Mouse (Mus musculus) G1E (cell line): ENCODE results near the gene Hoxa5. TPM values are rescaled to one million over a fixed set of nuclear protein-coding genes. Genes with fewer than 3 reads are reported as not detected.

Source experiments
- ATAC-seq: 2 replicates; pipeline ENCODE4 v1.8.0; 2016; ENCODE audit warnings: mild to moderate bottlenecking; ENCODE audit not compliant: insufficient number of reproducible peaks, poor library complexity, low FRiP score, severe bottlenecking; ENCODE audit errors: extremely low read depth
- DNase-seq: peaks from one replicate; pipeline ENCODE4 v3.0.0; 2012; ENCODE audit warnings: low spot score
- H3K27me3 ChIP-seq: 2 replicates; pipeline ENCODE4 v1.6.1; 2012; ENCODE audit warnings: mild to moderate bottlenecking, low read length, inconsistent platforms; ENCODE audit not compliant: insufficient read depth
- H3K36me3 ChIP-seq: replicated peaks from 2 replicates; pipeline ENCODE3; 2012; ENCODE audit warnings: mild to moderate bottlenecking, inconsistent platforms
- H3K4me1 ChIP-seq: 2 replicates; pipeline ENCODE4 v1.6.1; 2012; ENCODE audit warnings: low read depth, low read length, inconsistent platforms, mixed read lengths; ENCODE audit not compliant: insufficient read depth
- H3K4me3 ChIP-seq: 2 replicates; pipeline ENCODE4 v1.5.1; 2012; ENCODE audit warnings: low read depth, mild to moderate bottlenecking, inconsistent platforms, low read length, moderate library complexity, mixed read lengths
- H3K9me3 ChIP-seq: replicated peaks from 2 replicates; pipeline ENCODE4 v1.6.1; 2012; ENCODE audit warnings: inconsistent platforms
- CTCF ChIP-seq: IDR thresholded peaks from 2 replicates; pipeline ENCODE4 v1.5.1; 2012; ENCODE audit warnings: low read depth, low read length, inconsistent platforms, mixed read lengths
- GATA1 ChIP-seq: IDR thresholded peaks from 2 replicates; pipeline ENCODE4 v1.6.1; 2012; ENCODE audit warnings: borderline replicate concordance, low read length, inconsistent platforms, mixed read lengths
- GATA2 ChIP-seq: IDR thresholded peaks from 2 replicates; pipeline ENCODE4 v1.6.1; 2012; ENCODE audit warnings: low read depth, low read length, inconsistent platforms, borderline replicate concordance
- POLR2AphosphoS5 ChIP-seq: IDR thresholded peaks from 2 replicates; pipeline ENCODE4 v1.6.1; 2012; ENCODE audit warnings: low read depth, low read length, inconsistent platforms; ENCODE audit not compliant: insufficient replicate concordance
- TAL1 ChIP-seq: conservative IDR thresholded peaks from 2 replicates; pipeline ENCODE4 v1.6.1; 2012; ENCODE audit warnings: low read depth, low read length, inconsistent platforms, mixed read lengths
- polyA plus RNA-seq: library from polyadenylated mRNA; stranded (reverse); fragments of >175 nt; gene quantifications from 2 replicates; pipeline ENCODE4 v1.2.3, GENCODE M21; 2012
- total RNA-seq, 2 experiments: library from RNA; stranded (forward) in 1 of 2; stranded (reverse) in 1 of 2; fragments of 200-1000 nt in 1 of 2; fragments of >200 nt in 1 of 2; fragmentation: Nextera tagmentation in 1 of 2; gene quantifications; 2 replicates each; pipeline ENCODE4 v1.2.3; 2014 to 2017

Hoxa5 gene
- total and polyA plus RNA-seq, 3 experiments = 0.05 TPM; not detected in 2

- H3K27me3 ChIP-seq = peaks cover 14% of the 10 kb centered on the region
- H3K36me3 ChIP-seq = no peaks in the 10 kb centered on the region
- H3K4me1 ChIP-seq = no peaks in the 10 kb centered on the region
- no peaks in the 10 kb centered on the region for H3K9me3 ChIP-seq
- H3K4me3 ChIP-seq = no peak overlapping the region
- DNase-seq (no peak), ATAC-seq (no peak)
- TF ChIP-seq TAL1 = no peak
- TF ChIP-seq POLR2AphosphoS5 = no peak
- no peak for TF ChIP-seq GATA2
- TF ChIP-seq GATA1 = no peak
- TF ChIP-seq CTCF = no peak
These were observed 20.9 kb downstream of the Hoxa5 start for GRCm38 (mm10) chr6:52183311-52184080.

- H3K9me3 ChIP-seq = no peaks in the 10 kb centered on the region
- peaks cover 19% of the 10 kb centered on the region for H3K27me3 ChIP-seq
- TF ChIP-seq POLR2AphosphoS5 (no peak), GATA2 (no peak), CTCF (no peak), GATA1 (no peak), TAL1 (no peak)
- DNase-seq = no peak
- no peaks in the 10 kb centered on the region for H3K4me1 ChIP-seq
- no peak for ATAC-seq
- no peaks in the 10 kb centered on the region for H3K36me3 ChIP-seq
- no peak overlapping the region for H3K4me3 ChIP-seq
These were observed 21.6 kb downstream of the Hoxa5 start for GRCm38 (mm10) chr6:52182793-52183192.

- Histone ChIP-seq H3K27me3 (peaks cover 27% of the 10 kb centered on the region), H3K9me3 (no peaks in the 10 kb centered on the region), H3K4me3 (no peak overlapping the region), H3K4me1 (no peaks in the 10 kb centered on the region), H3K36me3 (no peaks in the 10 kb centered on the region)
- DNase-seq (no peak), ATAC-seq (no peak)
- TF ChIP-seq GATA1 (no peak), TAL1 (no peak)
These were observed 22.4 kb downstream of the Hoxa5 start for GRCm38 (mm10) chr6:52182030-52182429.

- H3K36me3 ChIP-seq = no peaks in the 10 kb centered on the region
- H3K4me1 ChIP-seq = no peaks in the 10 kb centered on the region
- H3K9me3 ChIP-seq = no peaks in the 10 kb centered on the region
- TF ChIP-seq GATA1 = no peak
- no peak for TF ChIP-seq CTCF
- no peak for TF ChIP-seq TAL1
- no peak for TF ChIP-seq GATA2
- no peak for TF ChIP-seq POLR2AphosphoS5
- no peak for ATAC-seq
- no peak for DNase-seq
- no peak overlapping the region for H3K4me3 ChIP-seq
- H3K27me3 ChIP-seq = peaks cover 38% of the 10 kb centered on the region
These were observed 23.7 kb downstream of the Hoxa5 start for GRCm38 (mm10) chr6:52180726-52181125.

- Histone ChIP-seq H3K36me3 (no peaks in the 10 kb centered on the region), H3K27me3 (peaks cover 41% of the 10 kb centered on the region), H3K4me3 (no peak overlapping the region), H3K4me1 (no peaks in the 10 kb centered on the region), H3K9me3 (no peaks in the 10 kb centered on the region)
- TF ChIP-seq GATA1 = no peak
- no peak for TF ChIP-seq TAL1
- no peak for TF ChIP-seq GATA2
- TF ChIP-seq POLR2AphosphoS5 = no peak
- no peak for TF ChIP-seq CTCF
- DNase-seq (no peak), ATAC-seq (no peak)
These were observed 24.1 kb downstream of the Hoxa5 start for GRCm38 (mm10) chr6:52180213-52180710.

GRCm38 (mm10) chr6:52179690-52180089 is 24.7 kb downstream of the Hoxa5 start:
- no peaks in the 10 kb centered on the region for H3K9me3 ChIP-seq
- no peaks in the 10 kb centered on the region for H3K36me3 ChIP-seq
- ATAC-seq = no peak
- TF ChIP-seq TAL1 = no peak
- no peak for TF ChIP-seq CTCF
- no peak for TF ChIP-seq GATA2
- TF ChIP-seq GATA1 = no peak
- TF ChIP-seq POLR2AphosphoS5 = no peak
- H3K4me1 ChIP-seq = no peaks in the 10 kb centered on the region
- H3K27me3 ChIP-seq = peaks cover 43% of the 10 kb centered on the region
- no peak overlapping the region for H3K4me3 ChIP-seq
- no peak for DNase-seq
